Mouse (Mus musculus) heart, postnatal 0 days (tissue): ENCODE results near the gene Ndufa11.

Experiments
- CTCF ChIP-seq: IDR thresholded peaks from 2 replicates; pipeline ENCODE4 v1.5.1; 2016; ENCODE audit warnings: antibody characterized with exemption, control low read depth, low read depth
- EP300 ChIP-seq: IDR thresholded peaks from 2 replicates; pipeline ENCODE4 v1.6.1; 2016; ENCODE audit warnings: antibody characterized with exemption, low read depth

GRCm38 (mm10) chr17:56762769-56763731 lies 45.5 kb downstream of the Ndufa11 start:
- TF ChIP-seq CTCF = peak; percentile 97
- TF ChIP-seq EP300 = no peak
